Mouse (Mus musculus): Measurements from ENCODE around the gene Olfr912.

Olfr912 gene

DNA sequence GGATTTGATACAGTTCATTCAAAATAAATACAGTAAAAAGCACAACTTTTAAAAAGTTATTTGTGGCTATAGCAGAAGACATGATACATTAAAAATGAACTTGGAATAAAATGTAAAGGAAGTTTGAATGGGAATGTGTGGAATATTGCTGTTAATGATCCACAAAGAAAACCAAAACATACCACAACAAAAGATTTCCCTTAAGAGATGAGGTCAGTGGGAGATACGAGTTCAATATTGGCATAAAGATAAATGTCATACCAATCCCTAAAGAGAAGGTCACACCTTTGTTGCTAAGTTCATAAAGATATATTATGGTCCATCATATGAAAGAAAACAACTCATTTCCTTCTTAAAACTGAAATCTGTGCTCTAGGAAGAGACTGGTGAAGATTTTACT is at the start of gene Olfr912:
Gene Olfr912, plus strand, starts transcription at position 301 of the 400 bp plus-strand sequence.
- no peak for DNase-seq

DNA sequence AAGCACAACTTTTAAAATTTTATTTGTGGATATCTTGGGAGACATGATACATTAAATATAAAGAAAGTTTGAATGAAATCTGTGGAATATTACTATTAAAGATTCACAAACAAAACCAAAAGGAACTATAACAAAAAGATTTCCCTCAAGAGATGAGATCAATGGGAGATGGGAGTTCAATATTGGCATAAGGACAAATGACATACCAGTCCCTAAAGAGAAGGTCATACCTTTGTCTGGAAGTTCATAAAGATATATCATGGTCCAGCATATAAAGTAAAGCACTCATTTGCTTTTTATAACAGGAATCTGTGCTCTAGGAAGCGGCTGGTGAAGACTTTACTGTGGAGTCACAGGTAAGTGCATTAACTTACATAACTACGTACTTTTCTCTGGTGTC is 42.4 kb upstream of the Olfr912 start, which contains the start of gene Olfr910:
Gene Olfr910, plus strand, starts transcription at position 301 of the 400 bp plus-strand sequence.
- DNase-seq, result no peak

DNA sequence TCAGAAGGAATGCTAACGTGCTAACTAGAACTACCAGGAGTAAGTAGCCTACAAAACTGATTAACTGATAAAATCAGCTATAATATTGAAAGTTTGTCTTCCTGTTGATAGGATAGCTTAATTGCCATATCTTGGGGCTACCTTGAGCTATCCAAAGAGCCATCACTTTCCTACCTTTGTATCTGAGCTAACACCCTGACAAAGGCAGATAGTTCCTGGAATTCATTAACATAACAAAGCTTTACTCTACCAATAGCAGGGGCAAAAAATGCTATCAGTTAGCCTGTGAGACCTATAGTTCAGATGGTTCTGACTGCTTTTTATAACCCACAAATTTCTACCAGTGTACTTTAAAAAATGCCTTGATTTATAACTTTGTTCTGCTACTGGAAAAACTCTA is 11.1 kb downstream of the Olfr912 start:
- DNase-seq, result no peak

DNA sequence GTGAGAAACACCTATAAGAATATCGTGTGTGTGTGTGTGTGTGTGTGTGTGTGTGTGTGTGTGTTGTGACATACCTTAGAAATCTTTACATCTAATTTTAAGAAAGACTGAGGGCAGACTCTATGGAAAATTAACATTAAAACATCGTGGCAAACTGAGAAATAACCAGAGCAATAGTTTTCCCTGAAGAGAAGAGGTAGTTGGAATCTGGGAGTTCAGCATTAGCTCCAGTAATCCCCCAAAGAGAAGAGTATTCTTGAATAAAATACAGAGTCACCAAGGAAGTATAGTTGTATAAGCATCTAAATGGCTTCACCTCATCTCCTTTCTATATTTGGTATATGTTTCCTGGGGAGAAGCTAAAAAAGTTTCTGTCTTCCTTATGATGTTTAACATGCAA is 12.5 kb downstream of the Olfr912 start, which contains the start of gene Olfr913:
Gene Olfr913, plus strand, starts transcription at position 301 of the 400 bp plus-strand sequence.
- no peak for DNase-seq

DNA sequence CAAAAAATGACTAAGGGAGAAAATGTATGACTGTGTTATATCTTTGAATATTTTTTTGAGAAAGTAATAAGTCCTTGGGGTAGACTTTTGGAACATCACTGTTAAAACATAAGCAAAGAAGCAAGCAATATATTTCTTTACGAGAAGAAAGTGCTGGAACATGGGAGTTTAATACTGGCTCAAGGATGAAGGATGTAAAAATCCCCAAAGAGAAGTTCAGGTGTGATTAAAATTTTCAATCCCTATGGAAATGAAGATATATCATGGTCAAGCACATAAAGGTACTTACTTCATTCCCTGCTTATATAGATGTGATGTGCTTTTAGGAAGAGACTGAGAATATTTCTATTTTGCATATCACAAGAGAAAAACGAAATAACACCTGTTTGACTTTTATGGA is 24.8 kb downstream of the Olfr912 start, which contains the start of gene Olfr914:
Gene Olfr914, plus strand, starts transcription at position 301 of the 400 bp plus-strand sequence.
- no peak for DNase-seq

DNA sequence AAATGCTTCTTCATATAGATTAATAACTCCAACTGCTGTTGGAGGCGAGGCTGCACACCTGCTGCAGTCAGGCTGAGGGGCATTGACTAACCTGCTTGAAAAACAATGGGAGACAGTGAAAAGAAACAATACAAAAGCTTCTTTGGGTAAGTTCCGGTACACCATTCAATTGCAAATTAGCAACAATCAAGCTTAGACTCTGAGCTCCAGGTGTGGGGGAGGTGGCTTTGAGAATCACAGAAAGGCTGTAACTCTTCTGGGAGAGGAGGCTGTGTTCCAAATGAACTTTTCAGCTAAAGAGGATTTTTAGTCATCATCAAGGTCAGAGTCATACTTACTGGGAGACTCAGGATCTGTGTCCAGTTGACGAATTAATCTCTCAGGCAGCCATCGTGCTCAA is 52.4 kb downstream of the Olfr912 start:
- DNase-seq, result no peak
